Mouse (Mus musculus) hematopoietic stem cell, adult 5-6 weeks (primary cell): ENCODE measurements around the gene Kpnb1. TPM values are rescaled to one million over a fixed set of nuclear protein-coding genes. Genes with fewer than 3 reads are reported as not detected.

Experiments
- ATAC-seq, 2 experiments: fragments of 125-278 bp in 1 of 2; replicated peaks in 1 of 2; 2 replicates each; pipeline ENCODE4 v1.8.0; 2016 to 2017; ENCODE audit warnings: inconsistent platforms in 2 of 2, mild to moderate bottlenecking in 2 of 2, moderate number of reproducible peaks in 2 of 2, low read depth in 1 of 2, moderate TSS enrichment in 1 of 2; ENCODE audit not compliant: low FRiP score in 2 of 2, poor library complexity in 2 of 2, severe bottlenecking in 2 of 2, insufficient read depth in 1 of 2, low TSS enrichment in 1 of 2
- total RNA-seq: library from RNA; stranded (forward); fragments of 172-1452, 232-1000 nt; gene quantifications from 2 replicates; pipeline ENCODE4 v1.2.3, GENCODE M21; 2017

Gene Kpnb1
- total RNA-seq, 1 experiment from 2014 or later, result 360 TPM

DNA sequence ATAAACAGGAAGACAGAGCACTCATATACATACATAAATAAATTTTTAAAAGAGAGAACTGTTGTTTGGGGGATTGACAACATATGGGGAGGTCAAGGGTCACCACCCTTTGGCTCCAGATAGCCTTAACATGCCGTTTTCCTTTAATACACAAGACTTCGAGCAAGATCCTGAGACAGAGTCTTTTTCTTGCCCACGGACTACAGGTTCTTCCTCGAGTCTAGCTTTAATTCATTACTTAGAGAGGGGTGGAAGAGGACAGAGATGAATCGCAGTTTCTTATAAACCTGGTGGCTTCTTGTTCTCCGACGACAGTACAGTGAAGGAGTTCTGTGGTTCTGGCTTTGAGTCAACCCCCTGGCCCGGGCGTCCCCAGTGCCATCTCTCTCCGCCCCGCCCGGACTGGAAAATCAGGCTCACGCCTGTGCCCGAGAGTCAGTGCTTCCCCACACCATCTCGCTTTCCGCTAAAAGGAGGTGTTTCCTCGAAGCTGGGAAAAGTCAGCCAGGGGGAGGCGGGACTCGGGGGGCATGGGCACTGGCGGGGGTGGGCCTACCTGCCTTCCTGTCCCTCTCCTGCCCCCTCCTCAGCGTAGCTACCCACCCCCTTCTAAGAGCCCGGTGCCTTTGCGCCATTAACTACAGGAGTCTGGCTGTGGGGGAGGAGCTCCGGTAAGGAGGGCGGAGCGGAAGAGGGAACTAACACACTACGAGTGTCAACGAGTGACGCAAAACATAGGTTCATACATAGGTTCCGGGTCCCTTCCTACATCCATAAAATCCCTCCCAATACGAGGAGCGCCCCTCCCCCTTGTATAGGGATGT lies 60.8 kb downstream of the Kpnb1 start:
- peak; percentile 82 to 85 for ATAC-seq

DNA sequence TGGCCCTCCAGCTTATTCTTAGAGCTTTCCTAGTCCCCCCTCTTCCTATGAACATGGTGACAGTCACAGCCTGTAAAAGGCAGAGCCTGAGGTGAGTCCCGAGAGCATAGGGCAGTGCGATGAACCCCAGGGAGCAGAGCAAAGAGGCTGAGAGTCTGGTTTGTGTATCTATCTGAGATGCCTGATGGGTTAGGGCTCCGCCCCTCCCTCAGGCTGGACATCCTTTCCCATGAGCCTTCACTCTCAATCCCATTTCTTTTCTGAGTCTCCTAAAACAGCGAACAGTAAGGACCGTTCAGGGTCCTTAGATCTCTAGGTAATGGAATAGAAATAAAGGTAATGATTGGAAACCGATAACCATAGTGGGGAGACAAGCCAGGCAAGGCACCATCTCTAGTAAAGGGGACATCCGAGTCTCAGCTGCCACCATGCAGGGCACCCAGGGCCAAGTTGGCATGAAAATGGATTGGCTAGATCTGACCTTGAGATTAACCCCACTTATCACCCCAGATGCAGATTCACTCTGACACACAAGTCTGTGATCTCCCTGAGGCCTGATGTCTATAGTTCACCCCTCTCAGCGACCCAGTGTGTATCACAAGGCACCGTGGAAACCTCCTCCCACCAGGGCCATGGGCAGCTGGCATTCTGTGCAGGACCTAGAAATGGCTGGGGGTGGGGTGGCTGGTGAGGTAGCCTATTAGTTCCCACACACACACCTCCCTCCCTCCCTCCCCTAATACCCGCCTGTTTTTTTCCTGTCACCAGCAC lies 63.2 kb downstream of the Kpnb1 start:
- ATAC-seq, result no peak

DNA sequence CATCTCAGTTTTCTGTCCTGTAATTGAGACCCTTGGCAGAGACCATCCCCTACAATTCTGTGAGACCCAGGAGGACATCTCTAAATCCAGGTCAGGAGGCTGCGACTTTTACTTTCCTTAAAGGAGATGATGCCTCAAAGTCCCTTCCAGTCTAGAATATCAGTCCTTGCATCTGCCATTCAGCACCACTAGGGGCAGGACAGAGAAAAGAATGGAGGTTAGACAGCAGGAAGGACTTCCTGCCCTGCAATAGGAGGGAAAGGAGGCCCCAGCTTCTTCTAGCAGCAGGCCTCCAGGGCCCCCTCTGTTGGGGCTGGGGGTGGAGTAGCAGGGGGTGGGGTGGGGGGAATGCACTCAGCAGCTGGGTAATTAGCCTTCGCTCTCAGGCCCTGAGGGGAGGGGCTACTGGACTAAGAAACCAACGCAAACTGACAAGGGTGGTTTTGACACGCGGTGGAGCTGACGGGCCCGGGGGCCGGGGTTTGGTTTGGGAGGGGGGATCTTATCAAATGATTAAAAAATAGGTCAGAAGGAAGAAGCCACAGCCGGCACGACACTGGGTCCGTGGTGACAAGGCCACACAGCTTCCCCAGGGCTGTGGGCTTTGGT lies 64.3 kb downstream of the Kpnb1 start:
- ATAC-seq, result no peak

DNA sequence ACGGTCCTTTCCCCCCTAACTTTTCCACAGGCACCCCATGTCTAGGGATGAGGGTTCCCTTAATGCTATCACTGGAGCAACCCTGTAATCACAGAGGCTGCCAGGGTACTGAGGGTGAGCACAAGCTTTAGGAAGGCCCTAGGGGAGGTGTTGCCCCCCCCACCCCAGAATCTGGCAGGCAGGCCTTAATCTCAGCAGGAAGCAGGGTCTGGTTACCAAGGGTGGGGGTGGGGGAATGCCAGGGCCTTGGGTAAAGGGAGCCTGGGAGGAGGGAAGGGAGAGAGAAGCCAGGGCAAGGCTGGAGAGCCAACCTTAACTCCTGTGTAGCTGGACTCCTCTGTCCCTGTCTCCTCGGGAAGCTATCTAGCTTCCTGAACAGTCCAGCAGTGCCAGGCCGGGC lies 67.0 kb downstream of the Kpnb1 start:
- ATAC-seq, result no peak

DNA sequence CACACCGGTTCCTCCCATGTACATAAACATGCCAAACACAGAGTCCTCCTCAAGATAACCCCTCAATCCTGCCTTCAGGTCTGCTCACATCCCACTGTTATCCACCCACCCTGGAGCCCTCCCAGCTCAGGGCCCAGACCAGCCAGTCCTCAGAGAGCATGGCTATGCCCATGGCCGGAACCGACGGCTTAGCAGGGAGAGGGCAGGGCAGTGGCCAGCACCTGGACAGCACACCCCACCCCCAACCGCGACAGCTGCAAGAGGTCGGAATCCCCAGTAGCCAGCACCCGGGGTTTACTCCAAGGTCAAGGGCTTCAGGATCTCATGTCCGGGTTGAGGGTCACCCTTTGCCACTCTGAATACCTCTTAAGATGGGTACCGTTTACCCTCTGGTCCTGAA lies 67.5 kb downstream of the Kpnb1 start:
- no peak for ATAC-seq

DNA sequence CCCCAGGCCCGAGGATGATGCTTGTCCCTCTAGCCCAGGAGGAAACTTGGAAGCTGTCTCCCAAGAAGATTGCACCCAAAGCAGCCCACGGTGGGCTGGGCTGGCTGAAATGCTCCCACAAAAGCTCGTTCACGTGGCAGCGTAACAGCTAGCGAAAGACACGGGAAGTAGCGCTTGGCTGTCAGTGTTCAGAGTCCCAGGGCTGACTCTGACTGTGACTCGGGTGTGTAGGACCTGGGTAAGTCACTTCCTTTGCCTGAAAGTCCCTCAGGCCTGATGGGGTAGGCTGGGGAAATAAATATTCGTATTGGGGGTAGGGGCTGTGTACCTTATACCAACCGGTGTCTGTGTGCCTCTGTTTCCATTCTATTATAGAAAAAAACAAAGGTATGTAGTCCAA lies 71.9 kb downstream of the Kpnb1 start:
- ATAC-seq, result 0 out of 4 replicates have a peak, but pooled peaks have one; percentile 20 to 29

DNA sequence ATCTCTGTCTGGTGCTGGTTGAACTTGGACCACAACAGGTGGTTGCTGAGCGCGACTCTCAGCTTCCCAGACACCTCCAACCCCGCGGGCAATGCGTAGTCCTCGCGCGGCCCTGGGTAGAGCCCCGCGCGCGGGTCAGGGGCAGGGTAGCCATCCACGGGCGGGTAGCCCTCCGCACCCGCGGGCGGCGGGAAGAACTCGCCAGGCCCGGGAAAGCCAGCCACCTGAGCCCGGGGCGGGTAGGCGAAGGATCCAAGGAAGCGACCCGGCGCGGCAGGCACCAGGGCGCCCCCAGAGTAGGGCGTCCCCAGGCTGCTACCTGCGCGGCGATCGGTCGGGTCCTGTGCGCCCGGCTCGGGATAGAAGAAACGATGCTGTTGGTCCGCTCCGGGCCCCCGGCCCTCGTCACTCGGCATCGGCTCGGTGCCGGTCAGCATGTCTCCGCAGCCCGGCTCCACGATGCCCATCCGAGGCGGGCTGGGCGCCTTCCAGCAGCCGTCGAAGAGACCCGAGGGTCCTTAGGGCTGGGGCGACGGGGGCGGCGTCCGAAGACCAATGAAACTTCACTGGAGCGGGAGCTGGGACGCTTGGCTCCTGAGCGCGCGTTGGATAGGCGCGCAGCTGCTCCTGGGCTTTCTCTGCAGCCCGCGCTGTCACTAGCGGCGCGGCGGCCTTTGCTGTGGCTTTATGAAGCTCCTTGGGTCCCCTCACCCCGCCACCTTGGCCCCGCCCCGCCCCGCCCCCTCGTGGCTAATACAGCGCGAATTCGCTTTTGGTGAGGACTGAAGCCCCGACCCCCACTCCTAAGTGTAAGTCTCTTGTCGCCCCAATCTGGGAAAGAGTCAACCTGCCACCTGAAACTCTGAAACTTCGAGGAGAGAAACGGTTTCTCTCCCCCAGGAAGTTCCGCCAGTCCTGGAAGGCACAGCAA lies 72.7 kb downstream of the Kpnb1 start, which contains the start of gene Tbx21:
Tbx21 (minus strand) TSS at position 661 of the 931 bp plus-strand sequence.
- ATAC-seq, result no peak

DNA sequence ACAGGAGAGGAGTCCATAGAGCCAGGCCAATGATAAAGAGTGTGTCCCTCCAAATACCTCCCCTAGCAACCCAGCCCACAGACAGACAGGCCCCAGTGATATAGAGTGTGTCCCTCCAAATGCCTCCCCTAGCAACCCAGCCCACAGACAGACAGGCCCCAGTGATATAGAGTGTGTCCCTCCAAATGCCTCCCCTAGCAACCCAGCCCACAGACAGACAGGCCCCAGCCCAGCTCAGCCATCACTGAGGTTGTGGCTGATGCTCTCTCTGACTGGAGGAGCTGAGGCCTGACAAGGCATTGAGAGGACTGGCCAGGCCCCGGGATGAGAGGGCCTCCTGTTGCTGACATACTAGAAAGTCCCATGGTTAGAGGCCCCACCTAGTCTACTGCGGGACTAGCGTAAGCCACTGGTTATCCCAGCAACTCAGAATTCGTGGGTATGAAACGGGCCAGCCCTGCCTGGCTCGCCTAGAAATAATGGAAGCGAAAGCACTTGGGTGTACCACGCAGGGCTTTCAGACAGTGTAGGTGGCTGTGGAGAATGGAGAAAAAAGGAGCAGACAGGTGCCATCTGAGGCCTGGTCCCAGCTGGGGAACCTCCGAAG lies 75.1 kb downstream of the Kpnb1 start:
- no peak for ATAC-seq

Other genes starting within 250 kb of the Kpnb1 start
- gene Pnpo, start 243.9 kb downstream of the Kpnb1 start, total RNA-seq, result 32.5 and 32.6 TPM in 2 replicates
- 2.5 and 3.1 TPM in 2 replicates for gene Sp2, start 204.9 kb downstream of the Kpnb1 start, total RNA-seq
- gene Sp6, start 174.5 kb downstream of the Kpnb1 start, total RNA-seq, result 0.05 and 0.19 TPM in 2 replicates
- 22.6 and 35.3 TPM in 2 replicates for gene Scrn2, start 157.9 kb downstream of the Kpnb1 start, total RNA-seq
- gene Lrrc46, start 146.5 kb downstream of the Kpnb1 start, total RNA-seq, result 0.63 TPM in 1 of 2 replicates, not detected in the other
- gene Mrpl10, start 146.3 kb downstream of the Kpnb1 start, total RNA-seq, result 13.9 and 17.1 TPM in 2 replicates
- 13.3 and 13.4 TPM in 2 replicates for gene Osbpl7, start 137.3 kb downstream of the Kpnb1 start, total RNA-seq
- gene Tbx21, start 72.5 kb downstream of the Kpnb1 start, total RNA-seq, result 0.45 and 1.1 TPM in 2 replicates
- 6.6 and 8.1 TPM in 2 replicates for gene Tbkbp1, start 36.4 kb downstream of the Kpnb1 start, total RNA-seq
- gene Npepps, start 92.8 kb upstream of the Kpnb1 start, total RNA-seq, result 33.1 and 59.0 TPM in 2 replicates
- gene Mrpl45, start 127.8 kb upstream of the Kpnb1 start, total RNA-seq, result 21.4 and 22.7 TPM in 2 replicates
- 0.10 and 0.31 TPM in 2 replicates for gene Gpr179, start 164.2 kb upstream of the Kpnb1 start, total RNA-seq
- gene Socs7, start 174.7 kb upstream of the Kpnb1 start, total RNA-seq, result 12.8 and 13.6 TPM in 2 replicates
- gene Arhgap23, start 227.7 kb upstream of the Kpnb1 start, total RNA-seq, result 7.3 and 11.4 TPM in 2 replicates